Mouse (Mus musculus) testis, adult 2 months (tissue): ENCODE data around the gene Nbas.

Experiments
- CTCF ChIP-seq: fragments of 200-500 bp; IDR thresholded peaks from 2 replicates; pipeline ENCODE4 v1.5.1; 2012; ENCODE audit warnings: low read depth, mild to moderate bottlenecking, inconsistent platforms, low read length, moderate library complexity; ENCODE audit not compliant: control insufficient read depth, insufficient read depth, insufficient replicate concordance
- POLR2A ChIP-seq: fragments of 200-500 bp; IDR thresholded peaks from 2 replicates; pipeline ENCODE4 v1.6.1; 2012; ENCODE audit warnings: low read depth, mild to moderate bottlenecking, inconsistent platforms, low read length, moderate library complexity; ENCODE audit not compliant: control insufficient read depth

DNA sequence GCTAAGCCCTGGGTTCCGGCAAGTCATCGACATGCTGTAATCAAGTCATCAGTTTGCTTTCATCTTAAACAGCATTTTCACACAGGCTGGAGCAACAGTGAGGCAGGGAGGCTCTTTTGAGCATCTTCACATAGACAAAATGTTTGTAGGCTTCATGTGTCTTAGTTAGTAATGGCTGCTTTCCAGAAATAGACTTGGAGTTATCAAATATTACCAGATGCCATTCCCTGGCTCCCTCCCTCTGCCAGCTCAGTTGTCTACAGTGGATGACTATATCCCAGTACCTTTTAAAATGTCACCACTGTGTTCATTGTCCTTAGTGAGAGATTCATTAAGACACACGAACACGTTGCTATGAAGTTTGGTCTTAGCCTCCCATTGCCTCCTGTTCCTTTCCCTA, 270.2 kb downstream of the Nbas start:
- no peak for TF ChIP-seq CTCF
- TF ChIP-seq POLR2A, result no peak
